Mouse (Mus musculus): ENCODE measurements around the gene Usp47.

- TF ChIP-seq POLR2A (IDR thresholded peaks at IDR 0.05; ENCODE audit: control insufficient read depth in 1 of 2, insufficient read depth in 1 of 2, low read depth in 1 of 2, low read length in 2 of 2, poor library complexity in 1 of 2): no peak
- TF ChIP-seq CTCF (IDR thresholded peaks at IDR 0.05 in 2 of 3, conservative IDR thresholded peaks at IDR 0.05 in 1 of 3; ENCODE audit: control insufficient read depth in 1 of 3, insufficient read depth in 1 of 3, low read depth in 2 of 3, low read length in 3 of 3, poor library complexity in 1 of 3, severe bottlenecking in 1 of 3): no peak
- no peak for TF ChIP-seq TBP (IDR thresholded peaks at IDR 0.05; ENCODE audit: low read depth, low read length)
- TF ChIP-seq MXI1 (IDR thresholded peaks at IDR 0.05; ENCODE audit: low read depth, low read length): no peak
- no peak for TF ChIP-seq SIN3A (IDR thresholded peaks at IDR 0.05; ENCODE audit: low read length)
- TF ChIP-seq E2F4 (IDR thresholded peaks at IDR 0.05; ENCODE audit: borderline replicate concordance, low read depth, low read length): no peak
- TF ChIP-seq ZNF384 (IDR thresholded peaks at IDR 0.05; ENCODE audit: low read depth, low read length): no peak
- no peak for TF ChIP-seq EP300 (IDR thresholded peaks at IDR 0.05; ENCODE audit: low read depth in 1 of 2, low read length in 2 of 2)
- TF ChIP-seq JUND (IDR thresholded peaks at IDR 0.05; ENCODE audit: low read depth, low read length): no peak
- TF ChIP-seq USF1 (IDR thresholded peaks at IDR 0.05; ENCODE audit: low read depth, low read length): no peak
- TF ChIP-seq MAX (IDR thresholded peaks at IDR 0.05; ENCODE audit: low read length): no peak
- TF ChIP-seq MAFK (IDR thresholded peaks at IDR 0.05; ENCODE audit: borderline replicate concordance, low read depth, low read length): no peak
- no peak for TF ChIP-seq RCOR1 (IDR thresholded peaks at IDR 0.05; ENCODE audit: low read depth, low read length)
- no peak for TF ChIP-seq BHLHE40 (IDR thresholded peaks at IDR 0.05; ENCODE audit: borderline replicate concordance, low read depth, low read length)
These were observed 136.5 kb downstream of the Usp47 start for GRCm38 (mm10) chr7:112159835-112160234.

All from MEL (cell line).